Mouse (Mus musculus) left cerebral cortex, postnatal 14 days (tissue): Measurements from ENCODE around the gene Lcn5. TPM values are rescaled to one million over a fixed set of nuclear protein-coding genes. Genes with fewer than 3 reads are reported as not detected.
A peak's percentile ranks its signal among the peaks of the same experiment; 100 is the strongest.
"Not testable (repeated sequence)": the region's sequence is repeated elsewhere in the genome, so short reads cannot be mapped to it uniquely, and the experiment has no call there.

Experiments
- DNase-seq, 2 experiments: peaks; one replicate each; pipeline ENCODE4 v3.0.0; 2021 to 2022; ENCODE audit warnings: low spot score in 2 of 2, mixed read lengths in 1 of 2
- intact Hi-C: fragments of 180-260 bp; cut with DNase I; formaldehyde crosslinking; loops from one replicate; pipeline ENCODE4 v1.15.1; 2025
- total RNA-seq, 2 experiments: library from RNA; stranded (reverse); gene quantifications; 2 replicates each; pipeline ENCODE4 v1.2.3; 2021

The Lcn5 gene
- total RNA-seq, 2 experiments from 2014 or later = not detected

DNA sequence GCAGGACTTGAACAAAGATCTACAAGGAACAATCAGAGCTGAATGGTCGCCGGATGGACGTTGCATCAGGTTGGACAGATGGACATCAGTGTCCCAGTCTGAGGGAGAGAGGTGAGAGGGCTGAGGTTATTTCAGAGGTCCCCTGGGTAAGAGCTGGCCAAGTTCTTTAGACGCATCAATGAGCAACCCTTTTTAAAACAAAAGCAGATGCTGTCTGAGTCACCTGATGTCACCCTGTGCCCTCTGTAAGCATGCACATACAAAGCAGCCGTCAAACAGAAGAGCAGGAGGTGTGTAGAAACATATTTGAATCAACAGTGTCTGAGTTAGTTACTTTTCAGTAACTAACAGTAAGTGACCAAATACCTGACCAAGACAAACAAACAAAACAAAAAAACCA is 6.4 kb downstream of the Lcn5 start:
- DNase-seq = no peak
- intact Hi-C loops = no loop called here

DNA sequence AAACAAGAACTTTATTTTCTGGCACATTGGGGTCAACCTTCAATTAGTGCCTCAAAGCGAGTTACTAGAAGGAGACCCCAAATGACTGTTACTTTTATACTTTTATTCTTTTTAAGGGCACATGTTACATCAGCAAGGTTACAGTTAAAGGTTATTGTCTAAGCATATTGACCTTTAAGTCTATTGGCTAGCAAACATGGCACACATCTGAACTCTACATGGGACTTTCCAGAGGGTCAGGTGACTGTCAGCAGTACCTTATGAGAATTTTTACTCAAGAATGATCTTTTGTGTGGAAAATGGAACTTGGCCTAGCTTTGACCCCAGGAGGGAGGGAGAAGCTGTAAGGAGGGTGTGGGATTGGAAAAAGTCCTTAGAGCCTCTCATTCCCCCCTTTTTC is 8.8 kb downstream of the Lcn5 start:
- no peak for DNase-seq
- intact Hi-C loops = no loop called here

DNA sequence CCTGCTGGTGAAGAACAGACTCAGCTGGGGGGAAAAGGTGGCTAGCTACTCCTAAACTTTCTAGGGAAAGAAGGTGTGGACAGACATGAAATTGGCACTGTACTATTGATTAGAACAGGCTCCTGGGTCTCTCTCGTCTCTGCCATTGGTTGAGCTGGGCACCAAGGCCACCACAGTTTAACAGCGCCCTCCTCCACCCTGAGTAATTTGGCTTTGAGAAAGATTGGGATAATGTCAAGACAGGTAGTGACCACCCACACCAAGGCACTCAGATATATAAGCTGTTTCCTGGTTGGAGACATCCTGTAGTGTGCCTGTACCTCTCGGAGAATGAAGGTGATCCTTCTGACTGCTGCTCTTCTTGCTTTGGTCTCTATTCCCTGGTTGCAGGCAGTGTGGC is 18.7 kb downstream of the Lcn5 start, which contains the start of gene Lcn6:
Lcn6 (plus strand) TSS at position 301 of the 400 bp plus-strand sequence.
- DNase-seq = no peak
- intact Hi-C loops = no loop called here

DNA sequence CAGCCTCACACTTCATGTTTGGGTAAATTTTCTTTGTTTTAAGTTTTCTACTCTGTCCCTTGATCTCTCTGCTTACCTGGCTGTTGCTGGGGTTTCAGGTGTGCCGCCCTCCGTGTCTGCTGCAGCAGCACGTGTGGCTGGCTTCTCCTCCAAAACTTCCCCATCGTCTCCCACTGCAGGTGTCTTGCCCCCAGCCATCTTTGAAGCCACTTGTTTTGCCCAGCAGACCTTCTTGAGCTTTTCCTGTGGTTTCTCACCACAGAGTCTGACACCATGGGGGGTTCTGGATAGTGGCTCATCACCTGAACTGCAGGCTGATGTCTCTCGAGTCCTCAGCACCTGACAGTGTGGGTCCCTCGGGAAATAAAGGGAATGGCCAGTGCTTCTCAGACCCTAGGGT is 21.8 kb downstream of the Lcn5 start:
- DNase-seq = no peak

DNA sequence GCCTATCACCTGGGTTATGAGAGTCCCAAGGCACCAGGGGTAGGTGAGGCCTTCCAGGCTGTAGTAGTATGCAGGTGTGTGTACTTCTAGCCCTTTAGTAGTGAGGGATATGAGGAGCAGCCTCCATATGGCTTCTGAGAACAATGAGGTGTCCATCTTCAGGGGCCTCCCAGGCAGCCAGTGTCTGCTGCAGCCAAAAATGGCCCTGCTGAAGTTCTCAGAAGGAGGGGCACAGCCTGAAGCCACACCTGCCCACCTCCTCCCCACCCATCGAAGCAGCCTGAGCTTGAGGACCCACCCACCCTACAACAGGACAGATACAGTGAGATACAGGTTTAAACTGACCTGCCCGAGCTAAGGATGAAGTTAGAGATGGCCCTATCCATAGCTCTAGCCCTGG is 24.7 kb downstream of the Lcn5 start, which contains the start of gene Lcn10:
Lcn10 (plus strand) TSS at position 301 of the 400 bp plus-strand sequence.
- no peak for DNase-seq
- intact Hi-C loops = no loop called here

More for the DNA sequence above, 21.8 kb downstream of the Lcn5 start:
- intact Hi-C loops = no loop called here

DNA sequence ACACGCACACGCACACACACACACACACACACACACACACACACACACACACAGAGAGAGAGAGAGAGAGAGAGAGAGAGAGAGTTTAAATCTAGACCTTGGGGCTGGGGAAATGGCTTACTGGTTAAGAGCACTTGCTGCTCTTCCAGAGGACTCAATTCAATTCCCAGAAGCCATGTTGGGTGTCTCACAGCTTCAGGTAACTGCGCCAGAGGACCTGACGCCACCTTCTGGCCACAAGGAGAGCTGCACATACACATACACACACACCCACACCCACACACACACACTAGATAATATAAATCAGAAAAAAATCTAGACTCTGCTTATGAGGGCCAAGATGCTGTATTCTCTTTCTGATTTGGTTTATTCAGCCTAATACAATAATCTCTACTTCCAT is 29.2 kb downstream of the Lcn5 start:
- intact Hi-C loops = no loop called here
- no peak for DNase-seq

DNA sequence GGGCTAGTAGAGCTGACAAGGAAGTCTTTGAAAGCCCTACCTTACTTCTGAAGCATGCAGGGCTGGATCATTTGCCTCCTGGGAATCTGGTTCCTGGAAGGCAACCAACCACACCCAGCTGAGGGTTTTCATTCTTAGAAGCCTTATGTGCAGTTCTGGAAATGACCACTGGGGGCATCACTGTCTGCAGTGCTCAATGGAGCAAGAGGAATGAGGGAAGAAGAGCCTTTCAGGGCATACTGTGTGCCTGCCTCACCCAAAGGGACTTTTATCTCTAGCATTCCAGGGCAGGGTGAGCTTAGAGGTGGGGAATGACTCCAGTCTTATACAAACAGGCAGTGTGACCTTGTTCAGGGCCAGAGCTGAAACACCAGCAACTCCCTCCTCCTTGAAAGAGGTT is 36.9 kb downstream of the Lcn5 start:
- intact Hi-C loops = no loop called here
- DNase-seq = peak; percentile 28 to 72

DNA sequence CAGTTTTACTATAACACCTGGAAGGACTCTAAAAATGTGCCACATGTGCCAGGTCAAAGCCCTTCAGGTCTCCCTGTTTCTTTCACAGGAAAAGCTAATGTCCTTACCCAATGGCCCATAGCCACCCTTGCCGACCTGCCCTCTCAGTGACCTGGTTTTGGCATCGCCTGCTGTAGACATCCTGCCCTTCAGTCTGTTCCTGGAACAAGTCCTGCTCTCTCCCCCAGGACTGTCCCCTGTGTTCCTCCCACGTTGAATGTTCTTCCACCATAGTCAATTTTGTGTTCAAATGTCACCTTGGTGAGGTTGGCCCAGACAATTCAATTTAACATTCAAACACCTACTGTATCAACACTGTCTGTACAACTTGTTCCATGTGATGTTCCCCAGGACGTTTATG is 39.2 kb downstream of the Lcn5 start:
- intact Hi-C loops = no loop called here
- DNase-seq = no peak

DNA sequence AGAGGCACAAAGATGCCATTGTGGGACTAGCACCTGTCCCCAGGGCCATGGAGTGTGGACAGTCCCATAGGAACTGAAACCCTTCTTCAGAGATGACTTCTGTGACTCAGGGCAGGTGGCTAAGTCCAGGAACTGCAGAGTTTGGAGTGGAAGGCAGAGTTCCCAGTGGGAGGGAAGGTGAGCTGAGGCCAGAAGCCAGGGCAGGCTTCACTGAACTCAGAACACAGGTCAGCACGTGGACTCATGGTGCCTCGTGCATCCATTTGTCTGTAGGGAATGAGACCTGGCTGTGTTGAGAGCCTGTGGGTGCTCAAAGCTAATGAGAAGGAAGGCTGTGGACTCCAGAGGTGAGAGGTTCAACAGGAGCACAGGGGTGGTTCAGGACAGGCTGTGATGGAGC is 40.9 kb downstream of the Lcn5 start:
- DNase-seq = no peak
- intact Hi-C loops = no loop called here

DNA sequence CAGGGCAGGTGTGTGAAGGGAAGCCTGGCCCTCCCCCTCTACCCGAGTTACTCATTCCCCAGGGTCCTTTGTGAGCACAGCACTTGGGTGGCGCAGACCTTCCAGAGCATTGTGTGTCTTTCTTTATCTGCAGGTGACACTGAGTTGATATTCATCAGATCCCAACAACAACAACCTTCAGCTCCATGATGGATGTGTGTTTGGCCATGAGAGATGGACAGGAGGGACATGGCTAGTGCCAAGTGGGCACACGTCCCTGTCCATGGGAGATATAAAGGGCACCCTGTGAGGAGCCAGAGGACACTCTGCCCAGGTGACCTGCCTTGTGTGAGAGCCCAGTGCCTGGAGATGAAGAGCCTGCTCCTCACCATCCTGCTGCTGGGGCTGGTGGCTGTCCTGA is 42.0 kb downstream of the Lcn5 start, which contains the start of gene Obp2a:
Obp2a (plus strand) TSS at position 301 of the 400 bp plus-strand sequence.
- intact Hi-C loops = not testable (repeated sequence)

DNA sequence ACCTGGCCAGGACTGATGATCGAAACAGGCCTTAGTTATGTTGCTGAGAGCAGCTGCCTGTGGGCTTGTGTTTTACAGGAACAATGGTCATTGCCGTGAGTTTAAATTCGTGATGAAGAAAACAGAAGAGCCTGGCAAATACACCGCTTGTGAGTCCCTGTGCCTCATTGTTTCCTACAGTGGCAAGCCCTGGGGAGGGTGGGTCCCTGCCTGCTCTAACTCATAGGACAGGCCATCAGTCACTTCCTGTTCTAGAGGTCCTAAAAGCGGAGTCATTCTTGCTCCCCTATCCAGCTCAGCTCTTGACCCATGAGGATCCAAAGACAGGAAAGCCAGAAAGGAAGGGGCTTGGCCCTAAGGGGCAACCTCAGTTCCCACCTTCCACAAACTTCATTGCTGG is 43.2 kb downstream of the Lcn5 start:
- DNase-seq = no peak
- intact Hi-C loops = no loop called here

More for the DNA sequence above, 42.0 kb downstream of the Lcn5 start, which contains the start of gene Obp2a:
- not testable (repeated sequence) for DNase-seq

DNA sequence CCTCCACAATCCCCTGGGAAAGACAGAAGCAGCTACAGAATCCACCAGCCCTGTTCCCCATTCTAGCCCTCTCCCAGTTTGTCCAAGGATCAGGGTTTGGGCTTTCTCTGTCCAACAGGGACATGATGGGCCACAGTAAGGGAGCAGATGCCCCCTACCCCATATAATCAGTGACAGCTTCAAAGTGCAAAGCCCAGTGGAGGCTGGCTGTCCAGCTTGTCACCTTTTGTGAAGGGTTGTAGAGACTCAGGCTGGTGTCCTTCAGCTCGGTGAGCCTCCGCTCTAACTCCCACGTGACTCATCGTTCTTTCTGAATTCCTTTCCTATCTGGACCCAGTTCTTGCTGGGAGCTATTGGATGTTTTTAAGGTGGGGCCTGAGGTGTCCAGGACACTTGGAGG is 46.0 kb downstream of the Lcn5 start:
- DNase-seq = no peak
- intact Hi-C loops = no loop called here

DNA sequence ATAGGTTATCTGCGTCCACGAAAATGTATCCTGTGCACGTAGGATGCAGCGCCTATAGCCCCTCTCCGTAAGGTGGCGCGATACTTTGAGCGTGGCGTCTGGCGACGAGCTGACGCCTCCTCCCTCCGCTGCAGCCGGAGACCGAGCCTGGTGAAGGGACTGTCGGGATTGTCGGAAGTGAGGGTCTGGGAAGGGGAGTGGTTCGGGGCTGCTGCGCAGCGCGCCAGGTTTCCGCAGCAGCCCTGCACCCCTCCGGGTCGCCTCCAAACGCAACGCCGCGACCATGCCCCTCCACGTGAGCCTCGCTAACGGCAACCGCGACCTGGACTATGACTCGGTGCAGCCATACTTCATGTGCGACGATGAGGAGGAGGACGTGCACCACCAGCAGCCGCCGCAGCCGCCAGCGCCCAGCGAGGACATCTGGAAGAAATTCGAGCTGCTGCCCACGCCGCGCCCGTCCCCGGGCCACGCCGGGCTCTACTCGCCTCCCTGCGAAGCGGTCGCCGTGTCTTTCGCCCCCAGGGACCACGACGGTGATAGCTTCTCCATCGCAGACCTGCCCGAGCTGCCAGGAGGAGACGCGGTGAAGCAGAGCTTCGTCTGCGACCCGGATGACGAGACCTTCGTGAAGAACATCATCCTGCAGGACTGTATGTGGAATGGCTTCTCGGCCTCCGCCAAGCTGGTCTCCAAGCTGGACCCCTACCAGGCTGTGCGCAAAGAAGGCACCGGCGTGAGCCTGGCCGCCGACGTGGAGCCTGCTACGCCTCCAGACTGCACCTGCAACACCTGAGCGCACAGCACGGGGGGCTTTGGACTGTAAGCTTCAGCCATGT is 49.1 kb downstream of the Lcn5 start, which contains the start of gene Bmyc:
Bmyc (plus strand) TSS at position 97 of the 839 bp plus-strand sequence.
- peak; percentile 88 to 89 for DNase-seq
- intact Hi-C loops = no loop called here

DNA sequence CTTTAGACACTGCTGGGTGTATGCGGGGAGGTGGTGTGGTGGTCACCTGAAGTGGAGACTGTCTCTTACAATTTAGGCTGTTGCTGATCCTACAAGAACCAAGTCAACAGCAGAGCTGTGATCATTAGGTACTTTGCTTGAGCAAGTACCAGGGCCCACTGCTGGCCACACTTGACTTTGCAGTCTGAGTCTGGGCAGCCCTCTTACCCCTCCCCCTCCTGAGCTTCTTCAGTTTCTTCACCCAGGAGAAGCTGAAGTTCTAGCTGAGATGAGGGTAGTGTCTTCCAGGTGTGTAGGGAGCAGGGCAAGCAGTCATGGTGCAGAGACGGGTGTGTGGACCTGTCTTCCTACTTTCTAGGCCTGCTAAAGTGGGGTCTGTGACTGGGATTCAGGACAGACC is 50.4 kb downstream of the Lcn5 start:
- DNase-seq = peak; percentile 53 to 78
- intact Hi-C loops = loop anchor here (2.0 kb wide), 1 partner anchor 43 kb away; no protein-coding TSS in a partner anchor

DNA sequence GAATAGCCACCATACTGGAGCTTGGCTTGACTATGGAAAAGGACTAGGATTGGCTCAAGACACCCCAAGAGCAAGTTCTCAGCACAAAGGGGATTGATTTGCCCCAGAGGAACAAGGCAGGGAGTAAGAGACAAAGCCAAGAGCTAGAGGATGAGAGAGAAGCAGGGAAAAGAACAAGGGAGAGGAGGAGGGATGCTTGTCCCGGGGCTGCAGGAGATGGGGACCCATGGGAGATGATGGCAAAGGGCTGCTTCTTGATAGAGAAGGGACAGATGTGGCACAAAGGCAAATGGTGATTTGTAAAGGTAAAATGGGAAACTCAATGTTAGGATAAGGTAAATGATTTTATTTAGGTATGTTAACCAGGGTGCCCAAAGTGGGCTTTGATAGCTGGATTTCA is 51.3 kb downstream of the Lcn5 start:
- not testable (repeated sequence) for DNase-seq
- intact Hi-C loops = loop anchor here (2.0 kb wide), 1 partner anchor 42 kb away; no protein-coding TSS in a partner anchor

DNA sequence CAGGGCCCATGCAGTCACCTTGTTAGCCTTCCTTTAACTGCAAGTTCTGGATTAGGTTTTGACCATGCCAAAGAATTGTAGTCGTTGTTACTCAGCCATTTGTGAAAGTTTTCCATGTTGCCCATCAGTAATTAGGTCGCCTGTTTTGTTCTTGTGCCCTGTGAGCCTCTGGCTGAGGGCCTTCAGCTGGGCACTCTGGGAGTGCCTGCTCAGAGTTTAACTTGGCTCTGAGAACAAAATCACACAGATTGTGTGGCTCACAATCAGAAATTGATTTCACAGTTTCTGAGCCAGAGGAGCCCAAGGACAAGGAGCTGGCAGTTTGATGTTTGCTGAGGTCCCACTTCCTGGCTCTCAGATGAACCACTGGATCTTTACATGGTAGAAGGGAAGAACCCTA is 52.0 kb downstream of the Lcn5 start:
- intact Hi-C loops = loop anchor here (2.0 kb wide), 1 partner anchor 41 kb away; no protein-coding TSS in a partner anchor

More for the DNA sequence above, 52.0 kb downstream of the Lcn5 start:
- not testable (repeated sequence) for DNase-seq

Other genes with a start within 250 kb of the Lcn5 start
- under 1 TPM; 0.26 to 0.27 TPM for gene Fut7, start 234.7 kb upstream of the Lcn5 start, total RNA-seq
- gene Abca2, start 229.2 kb upstream of the Lcn5 start, total RNA-seq = 100 to 1,000 TPM; 137 to 152 TPM
- 1 to 10 TPM in 1 of 2 experiments, under 1 TPM in 1; 0.59 to 1.2 TPM for gene Clic3, start 201.1 kb upstream of the Lcn5 start, total RNA-seq
- gene Paxx, start 196.9 kb upstream of the Lcn5 start, total RNA-seq = 10 to 100 TPM; 64.1 to 66.3 TPM
- 1,000 to 10,000 TPM; 1,462 to 1,765 TPM for gene Ptgds, start 187.9 kb upstream of the Lcn5 start, total RNA-seq
- gene Lcn12, start 164.0 kb upstream of the Lcn5 start, total RNA-seq = not detected
- 100 to 1,000 TPM; 141 to 142 TPM for gene Fbxw5, start 157.2 kb upstream of the Lcn5 start, total RNA-seq
- 1 to 10 TPM in 1 of 2 experiments, under 1 TPM in 1; 0.59 to 1.6 TPM for gene C8g, start 156.2 kb upstream of the Lcn5 start, total RNA-seq
- gene Traf2, start 111.0 kb upstream of the Lcn5 start, total RNA-seq = 1 to 10 TPM; 9.1 to 9.5 TPM
- gene Edf1, start 100.1 kb upstream of the Lcn5 start, total RNA-seq = 100 to 1,000 TPM; 190 to 202 TPM
- 1 to 10 TPM; 1.8 to 2.1 TPM for gene Mamdc4, start 83.1 kb upstream of the Lcn5 start, total RNA-seq
- gene Phpt1, start 82.7 kb upstream of the Lcn5 start, total RNA-seq = 100 to 1,000 TPM in 1 of 2 experiments, 10 to 100 TPM in 1; 93.5 to 105 TPM
- 100 to 1,000 TPM; 123 to 129 TPM for gene Ajm1, start 76.2 kb upstream of the Lcn5 start, total RNA-seq
- 100 to 1,000 TPM; 117 to 118 TPM for gene Rabl6, start 49.4 kb upstream of the Lcn5 start, total RNA-seq
- gene Ccdc183, start 40.3 kb upstream of the Lcn5 start, total RNA-seq = not detected
- 10 to 100 TPM; 27.2 to 27.7 TPM for gene Tmem141, start 35.9 kb upstream of the Lcn5 start, total RNA-seq
- gene Fcna, start 29.9 kb upstream of the Lcn5 start, total RNA-seq = 1 to 10 TPM in 1 of 2 experiments, under 1 TPM in 1; 0.72 to 1.1 TPM
- gene Lcn8, start 4.8 kb upstream of the Lcn5 start, total RNA-seq = not detected
- not detected for gene Lcn6, start 18.8 kb downstream of the Lcn5 start, total RNA-seq
- gene Lcn10, start 24.8 kb downstream of the Lcn5 start, total RNA-seq = not detected
- gene Obp2a, start 42.1 kb downstream of the Lcn5 start, total RNA-seq = not detected
- gene Bmyc, start 48.8 kb downstream of the Lcn5 start, total RNA-seq = 10 to 100 TPM; 85.8 to 98.2 TPM
- not detected for gene Obp2b, start 79.1 kb downstream of the Lcn5 start, total RNA-seq
- gene Lcn3, start 107.6 kb downstream of the Lcn5 start, total RNA-seq = not detected
- gene Lcn11, start 119.1 kb downstream of the Lcn5 start, total RNA-seq = not detected
- not detected for gene Gm13539, start 124.3 kb downstream of the Lcn5 start, total RNA-seq
- gene Glt6d1, start 157.9 kb downstream of the Lcn5 start, total RNA-seq = not detected
- gene Lcn9, start 165.2 kb downstream of the Lcn5 start, total RNA-seq = not detected
- not detected for gene Sohlh1, start 189.3 kb downstream of the Lcn5 start, total RNA-seq
- 100 to 1,000 TPM; 114 to 120 TPM for gene Kcnt1, start 205.8 kb downstream of the Lcn5 start, total RNA-seq